Mouse (Mus musculus) Muller cell, postnatal 12 days (primary cell): ENCODE results near the gene Med25.

Source experiments
- DNase-seq: peaks from one replicate; pipeline ENCODE4 v3.0.0-alpha.2; 2015; ENCODE audit errors: inconsistent ontology term

Med25 gene

DNA sequence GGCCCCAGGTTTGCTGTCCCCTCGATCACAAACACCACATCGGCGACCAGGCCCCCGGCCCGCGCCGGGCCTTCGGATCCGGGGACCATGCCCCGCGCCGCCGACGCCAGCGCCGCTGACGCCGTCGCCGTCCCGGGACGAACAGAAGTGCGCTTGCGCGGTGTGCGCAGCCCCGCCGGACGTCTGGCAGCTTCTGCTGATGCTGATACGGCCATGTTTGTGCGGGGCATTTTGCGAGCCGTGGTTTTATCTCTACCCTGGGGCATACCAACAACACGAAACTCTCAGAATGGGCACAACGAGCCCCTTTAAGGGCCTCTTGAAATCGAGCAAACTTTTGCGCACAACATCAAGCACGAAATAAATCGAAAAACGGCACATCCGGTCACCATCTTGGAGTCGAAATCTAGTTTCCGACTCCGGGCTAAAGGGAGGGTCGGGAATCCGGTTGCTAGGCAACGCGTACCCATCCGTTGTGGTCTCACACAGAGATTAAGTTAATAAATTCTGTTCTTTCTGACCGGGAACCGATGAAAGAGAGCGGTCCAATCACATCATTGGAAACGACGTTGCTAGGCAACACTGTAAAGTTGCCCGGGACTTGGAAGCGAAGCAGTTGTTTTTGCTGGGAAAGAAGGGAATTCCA lies at the start of gene Med25:
TSS of gene Med25 (minus strand) at position 437 of the 646 bp plus-strand sequence.
- peak; percentile 94 for DNase-seq

- no peak for DNase-seq
Measured at GRCm38 (mm10) chr7:44938680-44939079, 46.2 kb upstream of the Med25 start.

- DNase-seq = peak; percentile 100
Measured at GRCm38 (mm10) chr7:44929204-44930151, 37.0 kb upstream of the Med25 start, which contains the start of gene Ap2a1. TSS of gene Ap2a1 (minus strand) at chr7:44929496.

GRCm38 (mm10) chr7:44928570-44928969 lies 36.1 kb upstream of the Med25 start:
- no peak for DNase-seq

GRCm38 (mm10) chr7:44925468-44925867 lies 33.0 kb upstream of the Med25 start:
- DNase-seq = no peak

DNA sequence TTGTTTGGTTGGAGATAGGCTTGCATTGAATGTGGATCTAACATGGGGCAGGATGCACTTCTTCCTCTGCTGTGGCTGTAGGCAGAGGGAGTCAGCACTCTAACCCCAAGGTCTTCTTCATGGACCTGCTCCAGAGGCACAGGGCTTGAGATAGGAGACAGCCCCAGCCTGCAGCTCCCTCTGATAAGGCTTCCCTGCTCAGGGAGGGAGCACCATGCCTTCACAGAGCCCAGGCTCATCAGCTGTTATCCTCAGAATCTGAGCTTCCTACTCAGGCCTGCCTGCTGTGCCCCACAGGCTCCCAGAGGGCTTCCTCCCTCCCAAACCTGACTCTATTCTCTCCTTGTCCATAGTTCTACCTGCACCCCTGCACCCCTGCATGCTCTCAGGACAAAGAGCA lies 30.0 kb upstream of the Med25 start:
- no peak for DNase-seq

GRCm38 (mm10) chr7:44919127-44919526 lies 26.6 kb upstream of the Med25 start:
- DNase-seq = peak; percentile 56

DNA sequence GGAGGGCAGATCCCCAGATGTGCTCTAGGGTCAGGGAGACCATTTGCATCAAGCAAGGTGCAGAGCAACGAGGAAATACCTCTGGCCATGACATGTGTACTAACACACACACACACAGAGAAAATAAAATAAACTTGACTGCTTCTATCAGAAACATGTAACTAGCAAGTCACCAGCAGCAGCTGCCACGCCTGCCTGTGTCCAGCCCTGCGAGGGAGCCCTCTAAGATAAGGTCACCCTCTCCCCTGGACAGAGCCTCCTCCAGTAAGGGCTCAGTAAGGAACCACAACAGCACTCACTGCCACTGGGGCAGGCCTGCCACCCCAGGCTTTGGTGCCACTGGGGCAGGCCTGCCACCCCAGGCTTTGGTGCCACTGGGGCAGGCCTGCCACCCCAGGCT lies 25.7 kb upstream of the Med25 start:
- no peak for DNase-seq

GRCm38 (mm10) chr7:44916881-44917280 lies 24.4 kb upstream of the Med25 start:
- DNase-seq = no peak

DNA sequence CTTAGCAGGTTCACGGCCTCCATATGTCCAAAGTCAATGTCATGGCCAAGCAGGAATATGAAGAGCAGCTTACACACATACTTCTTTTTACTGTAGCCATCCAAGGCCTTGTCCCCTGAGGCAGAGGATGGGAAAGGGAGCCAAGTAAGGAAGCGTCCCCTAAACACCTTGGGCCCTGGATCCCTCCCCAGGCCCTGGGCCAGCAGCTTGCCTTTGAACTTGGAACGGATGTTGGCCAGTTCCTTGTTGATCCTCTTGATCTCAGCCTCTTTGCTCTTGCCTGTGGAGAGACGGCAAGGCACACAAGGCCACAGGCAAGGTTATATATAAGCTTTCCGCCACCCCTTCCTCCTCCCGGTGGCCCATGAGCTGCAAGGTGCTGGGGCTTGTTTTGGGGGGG lies 23.7 kb upstream of the Med25 start:
- no peak for DNase-seq

DNA sequence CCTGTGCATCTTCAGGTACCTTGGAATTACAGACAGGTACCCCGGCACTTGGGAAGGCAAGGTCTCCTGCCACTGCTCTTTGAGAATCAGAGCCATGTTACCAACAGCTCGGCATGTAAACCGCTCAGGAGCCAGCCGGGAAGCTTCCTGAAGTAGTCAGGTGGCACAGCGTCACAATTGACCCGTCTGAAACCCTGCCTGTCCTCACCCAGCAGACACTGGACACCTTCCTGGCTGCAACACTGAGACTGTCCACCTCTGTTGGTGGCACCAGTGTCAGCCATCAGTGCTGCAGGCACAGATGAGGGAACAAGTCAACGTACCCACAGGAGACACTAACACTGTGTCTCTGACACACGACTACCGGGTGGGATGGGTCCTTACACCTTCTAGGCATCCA lies 22.8 kb upstream of the Med25 start:
- DNase-seq = no peak

DNA sequence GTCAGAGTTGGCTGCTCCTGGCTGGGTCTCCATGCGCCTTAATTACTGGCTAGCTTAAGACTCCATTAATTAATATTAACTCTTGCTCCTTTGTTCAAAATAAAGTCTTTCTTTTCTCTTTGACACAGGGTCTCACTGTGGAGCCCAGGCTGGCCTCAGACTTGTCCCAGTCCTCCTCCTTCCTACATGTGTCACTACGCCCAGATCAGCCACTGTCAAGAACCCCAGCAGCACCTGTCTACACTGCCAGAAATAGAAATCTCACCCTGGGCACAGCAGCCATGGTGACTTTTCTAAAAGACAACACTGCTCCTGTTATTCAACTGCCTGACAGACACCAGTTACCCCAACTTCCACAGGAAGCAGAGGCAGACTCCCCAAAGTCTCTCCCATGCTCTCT lies 21.9 kb upstream of the Med25 start:
- no peak for DNase-seq

DNA sequence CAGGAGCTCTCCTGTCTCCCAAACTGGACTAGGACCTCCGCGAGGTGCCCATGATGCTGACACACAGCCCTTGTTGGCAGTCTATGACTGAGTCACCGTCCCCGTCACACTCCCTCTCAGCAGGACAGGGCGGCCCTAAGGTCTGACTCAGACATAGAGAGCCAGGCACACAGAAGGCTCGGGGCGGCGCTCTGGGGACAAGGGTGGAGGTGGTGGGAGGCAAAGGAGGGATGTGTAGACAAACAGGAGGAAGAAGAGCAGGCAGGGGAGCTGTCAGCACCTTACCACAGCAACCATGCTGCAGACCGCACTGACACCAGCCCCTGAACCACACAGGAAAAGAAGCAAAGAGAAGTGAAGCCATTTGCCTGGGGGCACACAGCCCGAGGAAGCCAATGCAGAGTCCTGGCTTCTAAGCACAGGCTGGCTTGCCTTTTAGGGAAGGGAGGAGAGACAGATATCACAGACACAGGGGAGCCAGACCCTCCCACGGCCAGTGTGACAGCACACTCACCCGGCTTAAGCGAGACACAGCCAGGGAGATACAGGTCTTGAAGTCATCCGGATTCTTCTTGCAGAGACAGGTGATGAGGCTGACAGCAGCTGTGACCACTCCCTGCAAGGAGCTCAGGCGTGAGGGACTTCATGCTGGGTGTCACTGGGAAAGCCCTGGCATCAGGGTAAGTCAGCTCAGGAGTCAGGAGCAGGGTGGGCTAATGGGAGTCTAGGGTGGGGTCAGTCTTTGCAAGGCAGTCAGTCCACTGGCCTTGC lies 16.4 kb upstream of the Med25 start:
- peak; percentile 86 for DNase-seq

DNA sequence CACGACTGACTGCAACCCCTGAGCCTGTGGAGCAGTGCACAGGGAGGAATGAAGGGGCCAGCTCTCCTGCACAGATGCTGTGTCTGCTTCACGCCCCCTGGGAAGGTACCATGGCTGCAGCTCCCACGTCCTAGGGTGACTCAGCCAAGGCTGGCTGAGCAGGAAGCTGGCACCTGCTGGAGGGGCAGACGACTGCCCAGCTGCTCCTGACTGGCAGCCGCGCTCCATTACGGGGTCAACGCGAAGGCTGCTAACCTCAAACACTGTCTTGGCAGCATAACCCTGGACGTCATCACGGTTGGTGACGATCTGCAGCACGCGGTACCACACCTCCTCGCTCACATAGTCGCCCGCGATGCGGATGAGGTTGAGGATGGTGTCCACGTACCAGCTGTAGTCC lies 12.9 kb upstream of the Med25 start:
- DNase-seq = no peak

GRCm38 (mm10) chr7:44901230-44901722 lies 8.8 kb upstream of the Med25 start:
- peak; percentile 68 for DNase-seq

GRCm38 (mm10) chr7:44900632-44901031 lies 8.1 kb upstream of the Med25 start:
- DNase-seq = no peak

GRCm38 (mm10) chr7:44898607-44899006 lies 6.1 kb upstream of the Med25 start:
- DNase-seq = no peak

DNA sequence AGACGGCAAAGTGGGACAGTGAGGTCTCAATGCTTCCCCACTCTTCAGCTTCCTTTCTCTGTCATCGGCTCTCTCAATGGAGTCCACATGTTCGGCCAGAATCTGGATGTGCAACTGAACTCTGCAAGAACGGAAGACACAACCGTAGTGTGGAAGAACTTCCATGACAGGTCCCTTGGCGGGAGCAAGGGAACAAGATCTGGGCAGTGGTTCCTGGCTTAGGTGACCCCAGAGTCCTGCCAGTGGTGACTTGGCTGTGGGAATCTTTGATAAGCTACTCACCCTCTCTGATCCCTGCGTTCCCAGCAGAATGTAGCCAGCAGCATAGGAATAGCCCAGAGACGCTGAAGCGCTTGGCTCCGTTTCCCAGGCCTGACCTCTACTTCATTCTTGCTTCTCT lies 4.0 kb upstream of the Med25 start:
- DNase-seq = no peak

DNA sequence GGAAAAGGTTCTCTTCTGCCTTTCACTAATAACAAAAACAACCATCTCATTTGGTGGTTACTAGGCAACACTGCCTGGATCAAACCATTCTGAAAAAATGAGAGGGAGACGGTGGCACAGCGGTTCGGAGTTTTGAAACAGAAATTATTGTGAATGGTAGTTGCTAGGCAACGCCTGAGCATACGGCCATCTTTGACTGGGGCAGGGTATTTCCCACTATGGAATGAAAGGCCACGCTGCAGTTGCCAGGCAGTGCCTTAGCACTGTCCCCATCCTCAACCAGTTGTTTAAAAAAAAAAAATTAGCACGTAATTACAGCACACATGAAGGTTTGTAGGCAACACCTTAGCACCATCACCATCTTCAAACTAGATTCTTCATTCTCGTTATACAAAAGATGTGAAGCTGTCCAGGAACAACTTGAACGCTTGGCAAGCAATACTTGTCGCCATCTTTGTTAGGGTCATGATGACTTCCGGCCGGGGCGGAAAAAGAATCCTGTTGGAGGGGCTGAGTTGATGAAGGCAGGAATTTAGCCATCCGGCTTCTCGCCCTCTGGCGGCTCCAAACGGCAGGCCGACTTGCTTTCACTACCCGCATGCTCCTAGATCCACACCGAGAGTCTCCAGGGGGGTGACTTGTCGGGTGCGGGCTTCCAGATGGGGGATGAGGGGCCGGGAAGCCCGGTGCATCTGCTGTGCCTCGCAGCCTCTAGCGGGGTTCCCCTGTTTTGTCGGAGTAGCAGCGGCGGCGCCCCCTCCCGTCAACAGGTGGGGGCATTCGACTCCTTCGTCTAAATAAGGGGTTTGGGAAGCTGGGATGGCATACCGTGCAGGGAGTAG lies 3.3 kb upstream of the Med25 start, which contains the start of gene Fuz:
TSS of gene Fuz (plus strand) at position 487 of the 842 bp plus-strand sequence.
- peak; percentile 95 for DNase-seq

DNA sequence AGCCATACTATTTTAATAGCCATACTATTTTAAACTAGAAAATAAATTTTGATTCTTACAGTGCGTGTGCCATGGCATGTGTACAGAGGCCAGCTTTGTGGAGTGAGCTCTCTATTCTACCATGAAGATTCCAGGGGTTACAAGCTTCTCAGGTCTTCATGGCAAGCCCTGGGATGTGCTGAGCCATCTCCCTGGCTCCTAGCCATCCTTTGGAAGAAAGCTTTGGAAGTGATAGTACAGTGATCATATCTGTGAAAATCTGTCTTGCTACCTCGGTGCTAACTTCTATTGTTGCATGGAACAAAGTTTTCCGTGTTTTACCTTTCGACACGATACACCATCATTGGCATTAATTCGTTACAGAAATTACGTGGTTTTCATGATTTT lies 2.7 kb upstream of the Med25 start:
- DNase-seq = no peak

GRCm38 (mm10) chr7:44894175-44894574 lies 1.7 kb upstream of the Med25 start:
- no peak for DNase-seq
